In the genomic region with DNA sequence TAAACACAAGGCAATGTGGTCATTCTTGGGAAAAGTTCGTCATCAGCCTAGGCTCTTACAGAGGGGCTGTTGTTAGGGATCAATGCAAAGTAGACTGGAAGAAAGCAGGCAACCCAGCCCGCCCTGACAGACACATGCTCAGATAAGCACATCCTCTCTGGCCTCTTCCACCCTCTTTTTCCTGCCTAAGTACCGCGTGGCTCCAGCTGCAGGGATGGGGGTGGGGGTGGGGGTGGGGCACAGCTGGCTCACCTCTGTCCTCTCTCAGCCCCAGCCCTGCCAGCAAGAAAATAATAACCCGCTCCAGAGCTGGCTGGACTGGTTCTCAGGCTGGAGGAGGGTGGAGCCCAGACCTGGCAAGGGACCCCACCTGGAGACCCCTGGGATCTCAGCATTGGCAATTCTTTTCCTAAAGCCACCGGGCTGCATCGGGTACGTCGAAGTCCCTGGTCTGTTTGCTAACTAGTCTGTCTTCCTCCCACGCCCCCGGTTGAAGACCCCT, we compare ENCODE assay signal across 8 mouse cellular contexts. TPM values are rescaled to one million over a fixed set of nuclear protein-coding genes. Genes with fewer than 3 reads are reported as not detected.
DNase-seq lines count a peak whose midpoint lies in the region; ATAC-seq and TF ChIP-seq lines count a peak whose summit lies in the region.

No protein-coding gene starts in this region.

- TF ChIP-seq POLR2A in lung, adult 2 months (IDR thresholded peaks at IDR 0.05; ENCODE audit: borderline replicate concordance, extremely low read depth, low read depth, low read length) = no peak

- H3K9me3 ChIP-seq in forebrain, embryonic 11.5 days (ENCODE audit: control insufficient read depth, low read length) = no peaks in the 10 kb centered on the region
- no peaks in the 10 kb centered on the region for H3K9me3 ChIP-seq in intestine, embryonic 15.5 days
- no peaks in the 10 kb centered on the region for H3K9me3 ChIP-seq in midbrain, embryonic 13.5 days

- no peaks in the 10 kb centered on the region for H3K27me3 ChIP-seq in forebrain, embryonic 11.5 days (ENCODE audit: control insufficient read depth, insufficient read depth, low read length)
- no peaks in the 10 kb centered on the region for H3K27me3 ChIP-seq in intestine, embryonic 15.5 days (replicated peaks)
- H3K27me3 ChIP-seq in midbrain, embryonic 13.5 days = no peaks in the 10 kb centered on the region

- ATAC-seq in forebrain, embryonic 11.5 days (replicated peaks; ENCODE audit: low FRiP score) = peak; percentile 61
- peak; percentile 64 for ATAC-seq in intestine, embryonic 15.5 days
- peak; percentile 74 for ATAC-seq in midbrain, embryonic 13.5 days

- peaks cover 5% of the 10 kb centered on the region; the same call in 1 of the 2 replicates for H3K4me1 ChIP-seq in lung, adult 2 months (ENCODE audit: control insufficient read depth, insufficient read depth, low read length)
- H3K4me1 ChIP-seq in forebrain, embryonic 11.5 days (replicated peaks; ENCODE audit: control insufficient read depth, insufficient read depth, low read length) = no peaks in the 10 kb centered on the region; the same call in 1 of the 2 replicates
- H3K4me1 ChIP-seq in intestine, embryonic 15.5 days (replicated peaks) = peaks cover 10% of the 10 kb centered on the region; the same call in 1 of the 2 replicates
- H3K4me1 ChIP-seq in midbrain, embryonic 13.5 days (replicated peaks) = peaks cover 19% of the 10 kb centered on the region

- peak overlapping the region; percentile 45 for H3K4me2 ChIP-seq in forebrain, embryonic 11.5 days (ENCODE audit: low read depth, low read length, severe bottlenecking)
- H3K4me2 ChIP-seq in intestine, embryonic 15.5 days (replicated peaks) = peak overlapping the region; percentile 76
- peak overlapping the region; percentile 47 for H3K4me2 ChIP-seq in midbrain, embryonic 13.5 days (replicated peaks)

- 2% methylated on average over 11 of the region's 11 CpGs for WGBS in lung, adult 2 months
- WGBS in forebrain, embryonic 11.5 days = 3% methylated on average over 11 of the region's 11 CpGs
- WGBS in intestine, embryonic 15.5 days = under 1% methylated on average over 11 of the region's 11 CpGs
- 3% methylated on average over 11 of the region's 11 CpGs for whole genome bisulfite sequencing in midbrain, embryonic 13.5 days

- no peak for TF ChIP-seq CTCF in lung, adult 2 months (IDR thresholded peaks at IDR 0.05; ENCODE audit: insufficient read depth, low read length)

- H3K4me3 ChIP-seq in lung, adult 2 months (replicated peaks; ENCODE audit: extremely low read depth, low read depth, low read length) = peak overlapping the region; percentile 66
- peak overlapping the region; percentile 27 for H3K4me3 ChIP-seq in forebrain, embryonic 11.5 days (ENCODE audit: low read depth, low read length)
- H3K4me3 ChIP-seq in intestine, embryonic 15.5 days (replicated peaks) = peak overlapping the region; percentile 55
- H3K4me3 ChIP-seq in midbrain, embryonic 13.5 days (replicated peaks) = peak overlapping the region; percentile 26

- H3K9ac ChIP-seq in forebrain, embryonic 11.5 days (ENCODE audit: low read length) = peak overlapping the region; percentile 23; the same call in 1 of the 2 replicates
- H3K9ac ChIP-seq in intestine, embryonic 15.5 days = peak overlapping the region; percentile 54
- 0 out of 2 replicates have a peak overlapping the region, but pooled peaks have one; percentile 39 for H3K9ac ChIP-seq in midbrain, embryonic 13.5 days (replicated peaks)

- no peak for DNase-seq in lung, adult 2 months
- no peak for DNase-seq in lung, postnatal 14 days
- peak; percentile 51 for DNase-seq in forebrain, embryonic 11.5 days (ENCODE audit: low spot score)
- DNase-seq in c-Kit-positive CD71-positive TER-119-positive erythroid progenitor cells, embryonic 14.5 days (ENCODE audit: low spot score) = no peak
- DNase-seq in gastrocnemius, adult 8-10 months (ENCODE audit: low spot score in 2 of 2) = no peak
- DNase-seq in cerebellum, postnatal 14 days = no peak

- no peak overlapping the region for H3K27ac ChIP-seq in forebrain, embryonic 11.5 days (ENCODE audit: low read depth, low read length)
- H3K27ac ChIP-seq in intestine, embryonic 15.5 days = peak overlapping the region; percentile 83
- H3K27ac ChIP-seq in midbrain, embryonic 13.5 days = no peak overlapping the region

- no peaks in the 10 kb centered on the region for H3K36me3 ChIP-seq in forebrain, embryonic 11.5 days (ENCODE audit: control insufficient read depth, insufficient read depth, low read length)
- no peaks in the 10 kb centered on the region for H3K36me3 ChIP-seq in intestine, embryonic 15.5 days
- no peaks in the 10 kb centered on the region for H3K36me3 ChIP-seq in midbrain, embryonic 13.5 days

RNA-seq across cellular contexts. Expression of a gene that starts 1.0 kb away (rescaled TPM):
- polyA plus RNA-seq in lung, adult 2 months (2012; rRNA removed) = 46.9 and 51.8 TPM in 2 replicates
- 16.2 and 17.8 TPM in 2 replicates for polyA plus RNA-seq in forebrain, embryonic 11.5 days (2014; fragmentation: Nextera tagmentation; extraction: Ambion mirVana)
- polyA plus RNA-seq in intestine, embryonic 15.5 days (2015; fragmentation: Nextera tagmentation; extraction: Ambion mirVana) = 66.3 and 68.6 TPM in 2 replicates
- 5.1 and 5.2 TPM in 2 replicates for polyA plus RNA-seq in midbrain, embryonic 13.5 days (2015; fragmentation: Nextera tagmentation; extraction: Ambion mirVana)
- 1 to 10 TPM; 1.5 to 2.2 (median 2.0) TPM for total RNA-seq in gastrocnemius, adult 8-10 months (2022)

RNA-seq across cellular contexts. Expression of a gene that starts 13.4 kb away (rescaled TPM):
- 8.6 and 10.2 TPM in 2 replicates for polyA plus RNA-seq in lung, adult 2 months (2012; rRNA removed)
- polyA plus RNA-seq in forebrain, embryonic 11.5 days (2014; fragmentation: Nextera tagmentation; extraction: Ambion mirVana) = 1.6 and 2.7 TPM in 2 replicates
- 4.5 and 4.9 TPM in 2 replicates for polyA plus RNA-seq in intestine, embryonic 15.5 days (2015; fragmentation: Nextera tagmentation; extraction: Ambion mirVana)
- 4.0 and 4.4 TPM in 2 replicates for polyA plus RNA-seq in midbrain, embryonic 13.5 days (2015; fragmentation: Nextera tagmentation; extraction: Ambion mirVana)
- total RNA-seq in gastrocnemius, adult 8-10 months (2022) = 1 to 10 TPM; 1.8 to 2.4 (median 2.1) TPM

RNA-seq across cellular contexts. Expression of a gene that starts 26.8 kb away (rescaled TPM):
- 648 and 958 TPM in 2 replicates for polyA plus RNA-seq in lung, adult 2 months (2012; rRNA removed)
- polyA plus RNA-seq in forebrain, embryonic 11.5 days (2014; fragmentation: Nextera tagmentation; extraction: Ambion mirVana) = 77.4 and 77.5 TPM in 2 replicates
- 46.3 and 49.2 TPM in 2 replicates for polyA plus RNA-seq in intestine, embryonic 15.5 days (2015; fragmentation: Nextera tagmentation; extraction: Ambion mirVana)
- polyA plus RNA-seq in midbrain, embryonic 13.5 days (2015; fragmentation: Nextera tagmentation; extraction: Ambion mirVana) = 84.4 and 97.1 TPM in 2 replicates
- total RNA-seq in gastrocnemius, adult 8-10 months (2022) = 10 to 100 TPM; 23.8 to 30.8 (median 25.8) TPM

RNA-seq across cellular contexts. Expression of a gene that starts 44.4 kb away (rescaled TPM):
- 2.6 and 3.0 TPM in 2 replicates for polyA plus RNA-seq in lung, adult 2 months (2012; rRNA removed)
- polyA plus RNA-seq in forebrain, embryonic 11.5 days (2014; fragmentation: Nextera tagmentation; extraction: Ambion mirVana) = 87.3 and 96.0 TPM in 2 replicates
- 7.1 and 9.7 TPM in 2 replicates for polyA plus RNA-seq in intestine, embryonic 15.5 days (2015; fragmentation: Nextera tagmentation; extraction: Ambion mirVana)
- 106 and 124 TPM in 2 replicates for polyA plus RNA-seq in midbrain, embryonic 13.5 days (2015; fragmentation: Nextera tagmentation; extraction: Ambion mirVana)
- 1 to 10 TPM in 1 of 4 experiments, under 1 TPM in 3; 0.18 to 1.3 (median 0.75) TPM for total RNA-seq in gastrocnemius, adult 8-10 months (2022)
